Mouse (Mus musculus): ENCODE results near the gene Borcs5. TPM values are rescaled to one million over a fixed set of nuclear protein-coding genes. Genes with fewer than 3 reads are reported as not detected.

Gene Borcs5
- polyA plus RNA-seq, 1 experiment from 2014 or later = 47.4 TPM

DNA sequence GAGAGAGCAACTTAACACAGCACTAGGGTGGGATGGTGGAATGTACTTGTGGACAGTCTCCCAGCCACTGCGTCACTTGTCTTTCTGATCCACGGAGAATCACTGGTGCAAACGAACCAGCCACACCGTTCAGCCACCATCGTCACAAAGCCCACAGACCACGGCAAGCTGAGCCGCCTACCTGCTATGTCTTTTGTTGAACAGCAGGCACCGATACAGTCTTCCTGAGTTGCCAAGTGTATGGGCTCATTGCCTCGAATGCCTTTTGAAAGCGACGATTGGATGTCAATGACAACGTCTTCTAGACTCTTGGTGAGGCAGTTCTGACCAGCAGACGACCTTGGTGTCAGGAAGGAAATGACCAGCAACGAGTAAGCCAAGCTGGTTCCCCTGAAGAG lies 17.8 kb upstream of the Borcs5 start:
- no peaks in the 10 kb centered on the region for H3K4me1 ChIP-seq (replicated peaks; ENCODE audit: control insufficient read depth, insufficient read depth, low read length)
- no peak overlapping the region for H3K27ac ChIP-seq (ENCODE audit: low read length)
- no peak overlapping the region for H3K4me3 ChIP-seq (replicated peaks; ENCODE audit: low read length)
- WGBS = 82% methylated on average over 14 of the region's 14 CpGs
- H3K9ac ChIP-seq (replicated peaks; ENCODE audit: low read depth, low read length) = no peak overlapping the region
- no peak overlapping the region for H3K4me2 ChIP-seq (ENCODE audit: low read length)
- no peaks in the 10 kb centered on the region for H3K9me3 ChIP-seq (ENCODE audit: control insufficient read depth, low read length)
- H3K27me3 ChIP-seq (replicated peaks; ENCODE audit: control insufficient read depth, insufficient read depth, low read length) = no peaks in the 10 kb centered on the region
- H3K36me3 ChIP-seq (ENCODE audit: control insufficient read depth, insufficient read depth) = no peaks in the 10 kb centered on the region
- ATAC-seq = no peak

DNA sequence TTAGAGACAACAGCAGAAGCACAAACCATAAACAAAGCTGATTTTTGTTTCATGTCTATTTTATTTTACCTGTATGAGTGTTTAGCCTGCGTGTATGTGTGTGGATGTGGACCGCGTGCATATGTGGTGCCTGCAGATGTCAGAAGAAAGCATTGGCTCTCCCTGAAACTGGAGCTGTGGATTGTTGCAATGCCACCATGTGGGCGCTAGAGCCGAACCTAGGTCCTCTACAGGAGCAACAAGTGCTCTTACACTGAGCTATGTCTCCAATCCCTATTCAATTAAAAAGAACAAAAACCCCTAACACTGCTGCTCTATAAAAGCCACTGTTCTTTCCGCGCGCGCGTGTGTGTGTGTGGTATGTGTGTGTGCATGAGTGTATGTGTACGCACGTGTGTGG lies 13.9 kb upstream of the Borcs5 start:
- Histone ChIP-seq H3K4me1 (replicated peaks; ENCODE audit: control insufficient read depth, insufficient read depth, low read length) (no peaks in the 10 kb centered on the region), H3K4me2 (ENCODE audit: low read length) (no peak overlapping the region), H3K4me3 (replicated peaks; ENCODE audit: low read length) (no peak overlapping the region), H3K9me3 (ENCODE audit: control insufficient read depth, low read length) (no peaks in the 10 kb centered on the region), H3K27ac (ENCODE audit: low read length) (no peak overlapping the region), H3K27me3 (replicated peaks; ENCODE audit: control insufficient read depth, insufficient read depth, low read length) (no peaks in the 10 kb centered on the region), H3K9ac (replicated peaks; ENCODE audit: low read depth, low read length) (no peak overlapping the region), H3K36me3 (ENCODE audit: control insufficient read depth, insufficient read depth) (no peaks in the 10 kb centered on the region)
- no peak for ATAC-seq
- 55% methylated on average over 12 of the region's 12 CpGs for WGBS

- ATAC-seq = no peak
- Histone ChIP-seq H3K36me3 (ENCODE audit: control insufficient read depth, insufficient read depth) (no peaks in the 10 kb centered on the region), H3K4me2 (ENCODE audit: low read length) (no peak overlapping the region), H3K9me3 (ENCODE audit: control insufficient read depth, low read length) (no peaks in the 10 kb centered on the region), H3K27ac (ENCODE audit: low read length) (no peak overlapping the region), H3K9ac (replicated peaks; ENCODE audit: low read depth, low read length) (no peak overlapping the region), H3K4me1 (replicated peaks; ENCODE audit: control insufficient read depth, insufficient read depth, low read length) (peaks cover under 1% of the 10 kb centered on the region; the same call in 1 of the 2 replicates), H3K4me3 (replicated peaks; ENCODE audit: low read length) (no peak overlapping the region), H3K27me3 (replicated peaks; ENCODE audit: control insufficient read depth, insufficient read depth, low read length) (no peaks in the 10 kb centered on the region)
- 93% methylated on average over 1 of the region's 1 CpGs for WGBS
These were observed 12.7 kb upstream of the Borcs5 start for GRCm38 (mm10) chr6:134626564-134626963.

DNA sequence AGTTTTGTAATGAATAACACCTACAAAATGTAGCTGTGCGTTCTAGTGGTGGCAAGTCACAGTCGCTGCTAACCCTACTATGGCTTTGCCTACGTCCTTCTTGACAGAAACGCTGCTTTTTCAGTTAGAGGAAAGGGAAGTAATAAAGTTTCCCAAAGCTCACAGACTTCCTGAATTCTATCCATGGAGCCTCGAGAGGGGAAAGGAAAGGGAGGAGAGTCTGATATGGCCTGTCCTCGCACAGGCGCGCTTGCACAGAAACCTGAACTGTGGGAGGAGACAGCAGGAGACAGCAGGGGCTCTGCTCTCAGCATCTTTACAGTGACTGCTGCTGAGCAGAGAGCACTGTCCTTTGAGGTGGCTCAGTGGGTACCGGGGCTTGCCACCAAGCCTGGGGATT lies 8.9 kb upstream of the Borcs5 start:
- WGBS = 81% methylated on average over 9 of the region's 9 CpGs
- peaks cover 12% of the 10 kb centered on the region for H3K4me1 ChIP-seq (replicated peaks; ENCODE audit: control insufficient read depth, insufficient read depth, low read length)
- H3K9ac ChIP-seq (replicated peaks; ENCODE audit: low read depth, low read length) = no peak overlapping the region
- H3K4me2 ChIP-seq (ENCODE audit: low read length) = no peak overlapping the region
- no peak overlapping the region for H3K27ac ChIP-seq (ENCODE audit: low read length)
- no peak overlapping the region for H3K4me3 ChIP-seq (replicated peaks; ENCODE audit: low read length)
- H3K27me3 ChIP-seq (replicated peaks; ENCODE audit: control insufficient read depth, insufficient read depth, low read length) = no peaks in the 10 kb centered on the region
- ATAC-seq = no peak
- no peaks in the 10 kb centered on the region for H3K9me3 ChIP-seq (ENCODE audit: control insufficient read depth, low read length)
- no peaks in the 10 kb centered on the region for H3K36me3 ChIP-seq (ENCODE audit: control insufficient read depth, insufficient read depth)

DNA sequence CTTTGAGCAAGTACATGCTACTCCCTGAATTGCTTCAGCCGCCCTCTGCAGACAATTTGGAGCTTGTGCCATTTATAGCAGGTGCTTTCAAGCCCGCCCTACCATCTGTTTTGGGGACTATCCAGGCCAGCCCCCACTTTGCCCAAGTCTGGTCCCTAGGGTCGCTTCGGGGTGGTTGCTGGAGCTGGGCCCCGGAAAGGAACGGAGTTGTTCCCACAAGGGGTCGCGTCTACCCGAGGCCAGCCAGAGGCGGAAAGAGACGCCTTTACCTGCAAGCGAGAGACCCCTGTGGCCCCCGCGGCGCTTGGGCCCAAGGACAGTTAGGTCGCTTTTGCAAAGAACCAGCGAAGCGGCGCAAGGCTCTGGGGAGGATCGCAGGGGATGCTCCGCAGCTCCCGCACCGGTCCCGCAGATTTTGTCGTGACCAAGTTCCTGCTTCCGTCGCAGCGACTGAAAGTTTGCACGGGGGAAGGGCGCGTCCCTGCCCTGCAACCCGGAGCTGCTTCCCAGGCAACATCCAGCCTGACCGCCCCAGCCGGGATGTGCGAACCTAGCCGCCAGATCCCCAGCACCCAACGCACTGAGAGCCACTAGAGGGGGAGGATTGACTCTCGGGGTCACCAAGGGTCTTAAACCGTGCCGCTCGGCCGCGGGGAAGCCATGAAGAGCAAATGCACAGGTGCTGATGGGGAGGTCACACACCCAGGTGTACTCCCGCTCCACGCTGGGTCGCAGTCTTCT lies 7.2 kb upstream of the Borcs5 start, which contains the start of gene Mansc1:
Gene Mansc1 (minus strand): TSS at position 542 of the 741 bp plus-strand sequence.
- under 1% methylated on average over 46 of the region's 46 CpGs for WGBS
- Histone ChIP-seq H3K9ac (replicated peaks; ENCODE audit: low read depth, low read length) (peak within 1 kb of the TSS; percentile 51), H3K27me3 (replicated peaks; ENCODE audit: control insufficient read depth, insufficient read depth, low read length) (no peaks in the 10 kb centered on the region), H3K4me3 (replicated peaks; ENCODE audit: low read length) (peak within 1 kb of the TSS; percentile 48), H3K9me3 (ENCODE audit: control insufficient read depth, low read length) (no peaks in the 10 kb centered on the region), H3K27ac (ENCODE audit: low read length) (no peak within 1 kb of the TSS), H3K4me1 (replicated peaks; ENCODE audit: control insufficient read depth, insufficient read depth, low read length) (peaks cover 12% of the 10 kb centered on the region), H3K4me2 (ENCODE audit: low read length) (peak within 1 kb of the TSS; percentile 79), H3K36me3 (ENCODE audit: control insufficient read depth, insufficient read depth) (no peaks in the 10 kb centered on the region)
- ATAC-seq = peak; percentile 70

GRCm38 (mm10) chr6:134632756-134633155 lies 6.6 kb upstream of the Borcs5 start:
- H3K9ac ChIP-seq (replicated peaks; ENCODE audit: low read depth, low read length) = no peak overlapping the region
- H3K9me3 ChIP-seq (ENCODE audit: control insufficient read depth, low read length) = no peaks in the 10 kb centered on the region
- no peak overlapping the region for H3K27ac ChIP-seq (ENCODE audit: low read length)
- no peaks in the 10 kb centered on the region for H3K27me3 ChIP-seq (replicated peaks; ENCODE audit: control insufficient read depth, insufficient read depth, low read length)
- H3K36me3 ChIP-seq (ENCODE audit: control insufficient read depth, insufficient read depth) = no peaks in the 10 kb centered on the region
- ATAC-seq = no peak
- H3K4me1 ChIP-seq (replicated peaks; ENCODE audit: control insufficient read depth, insufficient read depth, low read length) = peaks cover 12% of the 10 kb centered on the region
- peak overlapping the region; percentile 79 for H3K4me2 ChIP-seq (ENCODE audit: low read length)
- 23% methylated on average over 5 of the region's 5 CpGs for WGBS
- H3K4me3 ChIP-seq (replicated peaks; ENCODE audit: low read length) = peak overlapping the region; percentile 48

- H3K27me3 ChIP-seq (replicated peaks; ENCODE audit: control insufficient read depth, insufficient read depth, low read length) = no peaks in the 10 kb centered on the region
- H3K9me3 ChIP-seq (ENCODE audit: control insufficient read depth, low read length) = no peaks in the 10 kb centered on the region
- no peak overlapping the region for H3K4me3 ChIP-seq (replicated peaks; ENCODE audit: low read length)
- H3K4me1 ChIP-seq (replicated peaks; ENCODE audit: control insufficient read depth, insufficient read depth, low read length) = peaks cover 12% of the 10 kb centered on the region
- ATAC-seq = no peak
- WGBS = 80% methylated on average over 8 of the region's 8 CpGs
- no peaks in the 10 kb centered on the region for H3K36me3 ChIP-seq (ENCODE audit: control insufficient read depth, insufficient read depth)
- no peak overlapping the region for H3K27ac ChIP-seq (ENCODE audit: low read length)
- H3K4me2 ChIP-seq (ENCODE audit: low read length) = no peak overlapping the region
- no peak overlapping the region for H3K9ac ChIP-seq (replicated peaks; ENCODE audit: low read depth, low read length)
These were observed 5.8 kb upstream of the Borcs5 start for GRCm38 (mm10) chr6:134633553-134633952.

DNA sequence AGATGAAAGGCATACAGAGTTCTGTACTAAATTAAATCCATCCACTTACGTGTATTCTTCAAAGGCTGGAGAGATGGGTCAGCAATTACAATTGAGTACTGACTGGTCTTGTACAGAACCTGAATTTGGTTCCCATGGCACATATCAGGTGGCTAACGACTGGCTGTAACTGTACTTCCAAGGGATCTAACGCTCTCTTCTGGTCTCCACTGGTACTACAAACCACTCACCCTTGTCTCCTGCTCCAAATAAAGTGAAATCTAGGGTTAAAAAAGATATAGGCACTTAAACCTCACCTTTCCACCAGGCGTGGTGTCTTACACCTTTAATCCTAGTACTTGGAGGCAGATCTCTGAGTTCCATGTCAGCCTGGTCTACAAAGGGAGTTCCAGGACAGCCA lies 2.8 kb upstream of the Borcs5 start:
- Histone ChIP-seq H3K9me3 (ENCODE audit: control insufficient read depth, low read length) (no peaks in the 10 kb centered on the region), H3K4me2 (ENCODE audit: low read length) (no peak overlapping the region), H3K27me3 (replicated peaks; ENCODE audit: control insufficient read depth, insufficient read depth, low read length) (no peaks in the 10 kb centered on the region), H3K4me3 (replicated peaks; ENCODE audit: low read length) (no peak overlapping the region), H3K4me1 (replicated peaks; ENCODE audit: control insufficient read depth, insufficient read depth, low read length) (peaks cover 13% of the 10 kb centered on the region), H3K36me3 (ENCODE audit: control insufficient read depth, insufficient read depth) (no peaks in the 10 kb centered on the region), H3K27ac (ENCODE audit: low read length) (no peak overlapping the region), H3K9ac (replicated peaks; ENCODE audit: low read depth, low read length) (no peak overlapping the region)
- no peak for ATAC-seq
- 51% methylated on average over 4 of the region's 4 CpGs for WGBS

- ATAC-seq = no peak
- Histone ChIP-seq H3K4me1 (replicated peaks; ENCODE audit: control insufficient read depth, insufficient read depth, low read length) (peaks cover 9% of the 10 kb centered on the region), H3K27me3 (replicated peaks; ENCODE audit: control insufficient read depth, insufficient read depth, low read length) (no peaks in the 10 kb centered on the region), H3K9ac (replicated peaks; ENCODE audit: low read depth, low read length) (no peak overlapping the region), H3K4me3 (replicated peaks; ENCODE audit: low read length) (no peak overlapping the region), H3K27ac (ENCODE audit: low read length) (no peak overlapping the region), H3K4me2 (ENCODE audit: low read length) (no peak overlapping the region), H3K36me3 (ENCODE audit: control insufficient read depth, insufficient read depth) (no peaks in the 10 kb centered on the region), H3K9me3 (ENCODE audit: control insufficient read depth, low read length) (no peaks in the 10 kb centered on the region)
- 94% methylated on average over 1 of the region's 1 CpGs for WGBS
These were observed 590 bp downstream of the Borcs5 start for GRCm38 (mm10) chr6:134639900-134640299.
